Mouse (Mus musculus) hindbrain, embryonic 14.5 days (tissue): ENCODE measurements around the gene Ces1e. TPM values are rescaled to one million over a fixed set of nuclear protein-coding genes. Genes with fewer than 3 reads are reported as not detected.

ENCODE experiments used
- ATAC-seq: fragments of 200-750 bp; cut with Nextera tagmentation; 2 replicates; pipeline ENCODE4 v1.8.0; 2017; ENCODE audit warnings: moderate number of reproducible peaks, mild to moderate bottlenecking, moderate TSS enrichment, moderate library complexity; ENCODE audit not compliant: low FRiP score
- DNase-seq: peaks from one replicate; pipeline ENCODE4 v3.0.0-alpha.2; 2015; ENCODE audit warnings: low spot score
- H3K27ac ChIP-seq: fragments of 300-500 bp; sonication (generic); 2 replicates; pipeline ENCODE4 v1.5.1; 2014; ENCODE audit warnings: mild to moderate bottlenecking, moderate library complexity
- H3K27me3 ChIP-seq: fragments of 300-500 bp; sonication (generic); 2 replicates; pipeline ENCODE4 v1.6.1; 2014; ENCODE audit warnings: mild to moderate bottlenecking, low read length, mixed read lengths; ENCODE audit not compliant: control insufficient read depth, insufficient read depth
- H3K36me3 ChIP-seq: fragments of 300-500 bp; sonication (generic); replicated peaks from 2 replicates; pipeline ENCODE4 v1.6.1; 2014; ENCODE audit not compliant: control insufficient read depth, insufficient read depth
- H3K4me1 ChIP-seq: fragments of 300-500 bp; sonication (generic); replicated peaks from 2 replicates; pipeline ENCODE4 v1.6.1; 2014; ENCODE audit warnings: antibody characterized with exemption, low read length, mixed read lengths; ENCODE audit not compliant: control insufficient read depth, insufficient read depth
- H3K4me2 ChIP-seq: fragments of 300-500 bp; sonication (generic); replicated peaks from 2 replicates; pipeline ENCODE4 v1.6.1; 2014; ENCODE audit warnings: mild to moderate bottlenecking, moderate library complexity
- H3K4me3 ChIP-seq: fragments of 300-500 bp; sonication (generic); replicated peaks from 2 replicates; pipeline ENCODE4 v1.5.1; 2014; ENCODE audit warnings: mild to moderate bottlenecking, low read length
- H3K9ac ChIP-seq: fragments of 300-500 bp; sonication (generic); 2 replicates; pipeline ENCODE4 v1.6.1; 2014
- H3K9me3 ChIP-seq: fragments of 300-500 bp; sonication (generic); 2 replicates; pipeline ENCODE4 v1.6.1; 2016; ENCODE audit warnings: low read length; ENCODE audit not compliant: control insufficient read depth
- WGBS: fragments of 180-500 bp; shearing (Covaris S2); extraction: QIAGEN DNeasy Blood & Tissue Kit; methylation state at CpG from one replicate; pipeline ENCODE4 v1.1.7; 2014; 5-methylcytosine and 5-hydroxymethylcytosine counted together
- polyA plus RNA-seq: library from polyadenylated mRNA; unstranded; fragments of >200 nt; fragmentation: Nextera tagmentation; extraction: Ambion mirVana; gene quantifications from 2 replicates; pipeline ENCODE4 v1.2.1, GENCODE M21; 2014

The Ces1e gene
- not detected in 2 replicates for polyA plus RNA-seq

DNA sequence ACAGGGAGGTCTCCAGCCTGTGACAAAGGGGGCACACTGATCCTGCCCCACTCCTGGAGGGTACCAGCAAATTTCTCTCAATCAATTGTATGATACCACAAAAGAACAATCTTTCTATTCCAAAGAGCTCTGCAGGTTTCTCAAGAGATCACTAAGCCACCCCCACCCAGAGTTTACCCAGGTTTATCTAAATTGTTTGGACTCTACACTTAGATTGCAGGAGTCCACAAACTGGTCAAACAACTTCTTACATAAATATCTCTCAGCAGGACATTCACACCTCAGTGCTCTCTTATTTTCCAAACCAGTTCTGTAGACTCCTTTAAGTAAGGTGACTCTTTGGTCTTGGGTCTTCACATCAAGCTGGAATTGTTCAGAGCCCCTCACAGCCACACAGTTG, at the start of gene Ces1e:
Gene Ces1e, minus strand, starts transcription at position 174 of the 400 bp plus-strand sequence.
- H3K4me3 ChIP-seq: no peak within 1 kb of the TSS
- H3K4me2 ChIP-seq: no peak within 1 kb of the TSS
- ATAC-seq: no peak
- DNase-seq: no peak
- no peaks in the 10 kb centered on the region for H3K9me3 ChIP-seq
- H3K4me1 ChIP-seq: no peaks in the 10 kb centered on the region
- H3K9ac ChIP-seq: no peak within 1 kb of the TSS
- H3K36me3 ChIP-seq: no peaks in the 10 kb centered on the region
- no peak within 1 kb of the TSS for H3K27ac ChIP-seq
- no peaks in the 10 kb centered on the region for H3K27me3 ChIP-seq

DNA sequence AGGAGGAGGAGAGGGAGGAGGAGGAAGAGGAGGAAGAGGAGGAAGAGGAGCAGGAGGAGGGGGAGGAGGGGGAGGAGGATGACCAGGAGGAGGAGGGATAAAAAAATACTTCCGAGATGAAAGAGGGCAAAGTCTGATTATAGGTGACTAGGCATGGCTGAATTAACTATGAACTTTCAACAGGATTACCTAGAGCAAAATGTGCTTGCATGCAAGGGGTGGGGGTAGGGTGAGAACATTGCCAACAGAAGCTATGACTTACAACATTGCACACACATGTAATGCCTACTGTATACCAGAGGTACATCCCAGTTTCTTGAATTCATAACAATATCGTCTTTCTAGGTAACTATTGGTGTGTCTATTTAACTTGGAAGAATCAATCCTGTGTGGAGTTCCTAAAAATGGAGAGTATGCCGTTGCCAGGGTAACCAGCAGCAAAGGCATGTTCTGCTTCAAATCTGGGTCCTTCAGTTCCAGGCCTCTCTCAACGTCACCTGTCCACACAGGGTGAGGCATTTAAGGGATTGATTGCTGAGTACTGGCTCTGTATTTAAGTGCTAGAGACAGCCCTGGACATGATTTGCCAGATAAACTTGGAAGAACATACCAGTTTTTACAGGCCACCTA, 48.9 kb upstream of the Ces1e start:
- Histone ChIP-seq H3K4me3 (no peak overlapping the region), H3K27me3 (no peaks in the 10 kb centered on the region), H3K4me1 (no peaks in the 10 kb centered on the region), H3K4me2 (no peak overlapping the region), H3K9me3 (no peaks in the 10 kb centered on the region), H3K27ac (no peak overlapping the region), H3K9ac (no peak overlapping the region), H3K36me3 (no peaks in the 10 kb centered on the region)
- ATAC-seq: no peak
- DNase-seq: no peak
- 77% methylated on average over 4 of the region's 4 CpGs for WGBS

DNA sequence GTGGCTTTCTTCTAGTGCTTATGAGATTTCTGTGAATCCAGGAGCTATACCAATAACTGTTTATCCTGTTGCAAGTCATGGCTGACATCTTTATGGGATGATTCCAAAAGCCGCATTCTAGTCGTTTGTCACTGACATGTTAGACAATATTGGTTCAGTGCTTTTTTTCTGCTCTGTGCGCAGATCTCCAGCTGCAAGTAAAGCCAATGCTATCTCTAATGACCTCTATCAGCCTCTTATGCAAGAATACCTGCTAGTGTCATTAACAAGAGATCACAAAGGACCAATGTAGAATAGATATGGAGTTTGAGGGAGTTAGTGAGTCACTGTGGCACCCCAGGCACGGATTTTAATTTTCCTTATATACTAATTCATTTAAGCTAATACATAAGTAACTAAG, 45.2 kb upstream of the Ces1e start:
- H3K4me3 ChIP-seq: no peak overlapping the region
- no peak overlapping the region for H3K27ac ChIP-seq
- H3K36me3 ChIP-seq: no peaks in the 10 kb centered on the region
- ATAC-seq (no peak), DNase-seq (no peak)
- H3K4me2 ChIP-seq: no peak overlapping the region
- H3K9me3 ChIP-seq: no peaks in the 10 kb centered on the region
- 80% methylated on average over 4 of the region's 4 CpGs for WGBS
- H3K27me3 ChIP-seq: no peaks in the 10 kb centered on the region
- no peaks in the 10 kb centered on the region for H3K4me1 ChIP-seq
- H3K9ac ChIP-seq: no peak overlapping the region

DNA sequence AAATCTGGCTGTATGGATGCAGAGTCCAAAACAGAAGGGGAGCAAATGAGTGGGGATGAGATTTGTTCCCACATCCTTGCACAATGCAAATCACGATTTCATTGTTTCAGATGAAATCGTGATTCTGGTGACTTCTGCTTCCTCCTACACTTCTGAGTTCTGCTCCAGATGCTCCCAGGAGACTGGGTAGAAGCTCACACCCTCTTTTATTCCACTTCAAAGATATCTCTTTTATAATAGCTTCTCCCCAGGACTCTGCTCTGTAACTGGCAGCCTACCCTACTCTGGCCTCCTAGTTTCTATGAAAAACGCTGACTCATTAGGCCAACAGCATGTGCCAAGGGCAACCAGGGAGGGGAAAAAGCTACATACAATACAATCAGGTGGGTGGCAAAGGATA, 43.9 kb upstream of the Ces1e start:
- no peak for ATAC-seq
- 84% methylated on average over 3 of the region's 3 CpGs for WGBS
- H3K4me1 ChIP-seq: no peaks in the 10 kb centered on the region
- no peaks in the 10 kb centered on the region for H3K9me3 ChIP-seq
- no peak overlapping the region for H3K4me3 ChIP-seq
- no peak overlapping the region for H3K9ac ChIP-seq
- H3K27ac ChIP-seq: no peak overlapping the region
- H3K27me3 ChIP-seq: no peaks in the 10 kb centered on the region
- H3K36me3 ChIP-seq: no peaks in the 10 kb centered on the region
- DNase-seq: no peak
- H3K4me2 ChIP-seq: no peak overlapping the region

DNA sequence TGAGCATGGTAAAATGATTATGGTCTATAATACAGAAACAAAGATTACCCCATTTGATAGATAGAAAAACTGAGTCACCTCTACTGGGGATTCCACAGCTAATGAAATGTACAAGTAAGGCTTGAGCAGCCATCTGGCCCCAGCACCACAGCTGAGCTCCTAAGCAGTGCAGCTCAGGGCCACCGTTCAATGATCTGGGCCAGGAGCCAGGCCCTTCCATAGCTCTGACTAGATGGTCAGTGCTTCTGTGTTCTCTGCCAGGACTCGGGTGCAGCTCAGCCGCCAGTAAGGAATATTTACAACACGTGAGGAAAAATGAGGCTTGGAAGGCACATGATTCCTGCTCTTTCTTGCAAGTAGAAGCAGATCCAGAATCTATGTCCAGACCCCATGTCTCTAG, 43.3 kb upstream of the Ces1e start:
- no peak for DNase-seq
- no peak overlapping the region for H3K4me2 ChIP-seq
- no peaks in the 10 kb centered on the region for H3K9me3 ChIP-seq
- H3K27ac ChIP-seq: no peak overlapping the region
- WGBS: 80% methylated on average over 4 of the region's 4 CpGs
- no peak overlapping the region for H3K4me3 ChIP-seq
- no peaks in the 10 kb centered on the region for H3K27me3 ChIP-seq
- no peaks in the 10 kb centered on the region for H3K4me1 ChIP-seq
- no peak overlapping the region for H3K9ac ChIP-seq
- no peak for ATAC-seq
- no peaks in the 10 kb centered on the region for H3K36me3 ChIP-seq

DNA sequence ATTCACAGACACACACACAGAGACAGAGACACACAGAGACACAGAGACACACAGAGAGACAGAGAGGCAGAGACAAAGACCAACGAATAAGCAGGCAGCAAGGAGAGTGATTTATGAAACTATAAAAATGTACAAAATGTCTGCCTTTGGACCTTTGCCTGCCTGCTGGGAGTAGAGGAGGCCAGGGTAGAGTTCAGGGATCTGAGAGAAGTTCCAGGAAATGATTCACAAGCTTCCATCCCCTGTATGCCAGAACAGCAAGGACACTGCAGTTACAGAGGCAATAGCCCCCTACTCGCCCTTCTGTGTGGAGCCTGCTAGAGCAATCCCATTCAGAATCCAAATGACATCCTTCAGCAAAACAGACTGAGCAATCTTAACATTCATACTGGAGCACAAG, 32.0 kb upstream of the Ces1e start:
- Histone ChIP-seq H3K4me1 (no peaks in the 10 kb centered on the region), H3K9ac (no peak overlapping the region), H3K9me3 (no peaks in the 10 kb centered on the region), H3K4me2 (no peak overlapping the region), H3K27me3 (no peaks in the 10 kb centered on the region), H3K36me3 (no peaks in the 10 kb centered on the region), H3K27ac (no peak overlapping the region), H3K4me3 (no peak overlapping the region)
- ATAC-seq: no peak
- DNase-seq: no peak
- 73% methylated on average over 2 of the region's 2 CpGs for WGBS

DNA sequence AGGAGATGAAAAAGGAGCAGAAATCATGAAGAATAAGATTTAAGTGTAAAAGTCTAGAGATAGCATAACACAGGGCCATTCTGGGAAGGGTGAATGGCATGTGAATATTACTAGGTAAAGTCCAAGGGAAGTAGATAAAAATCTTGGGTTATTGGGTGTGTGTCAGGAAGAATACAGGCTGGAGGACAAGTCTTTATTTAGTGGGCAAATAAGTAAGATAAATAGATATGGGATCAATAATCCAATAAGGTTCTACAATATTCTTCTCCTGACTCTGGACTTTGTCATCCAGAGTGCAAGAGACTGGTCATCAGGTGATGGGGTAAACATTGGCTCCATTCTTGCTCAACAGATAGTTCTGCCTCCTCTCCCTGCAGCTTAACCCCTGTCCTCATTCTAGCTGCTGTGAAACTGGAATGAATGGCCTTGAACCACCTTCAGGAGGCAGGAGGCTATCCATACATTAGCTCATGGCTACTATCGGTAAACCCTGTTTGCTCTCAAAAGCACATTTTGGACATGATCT, 23.0 kb upstream of the Ces1e start:
- WGBS: 97% methylated on average over 1 of the region's 1 CpGs
- Histone ChIP-seq H3K9me3 (no peaks in the 10 kb centered on the region), H3K27ac (no peak overlapping the region), H3K4me2 (no peak overlapping the region), H3K9ac (no peak overlapping the region), H3K27me3 (no peaks in the 10 kb centered on the region), H3K4me1 (no peaks in the 10 kb centered on the region), H3K4me3 (no peak overlapping the region), H3K36me3 (no peaks in the 10 kb centered on the region)
- no peak for DNase-seq
- ATAC-seq: no peak

DNA sequence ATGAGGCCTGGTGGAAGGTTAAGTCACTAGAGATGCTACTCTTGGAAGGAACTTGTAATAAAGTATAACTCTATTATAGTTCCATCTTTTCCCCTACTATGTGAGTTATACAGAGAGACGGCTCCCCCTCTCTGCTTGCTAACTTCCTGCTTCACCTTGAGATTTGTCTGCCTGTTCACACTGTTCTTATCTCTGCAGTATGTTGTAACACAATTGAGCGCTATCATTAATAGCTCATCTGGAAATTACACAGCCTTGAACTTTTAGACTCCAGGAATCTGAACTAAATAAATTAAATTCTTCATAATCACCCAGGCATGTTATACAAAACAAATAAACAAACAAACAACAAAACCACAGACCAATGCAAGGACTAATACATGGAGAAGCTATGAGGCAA, 16.6 kb upstream of the Ces1e start:
- Histone ChIP-seq H3K27me3 (no peaks in the 10 kb centered on the region), H3K9me3 (no peaks in the 10 kb centered on the region), H3K36me3 (no peaks in the 10 kb centered on the region), H3K4me1 (no peaks in the 10 kb centered on the region), H3K4me2 (no peak overlapping the region), H3K9ac (no peak overlapping the region), H3K27ac (no peak overlapping the region), H3K4me3 (no peak overlapping the region)
- ATAC-seq (no peak), DNase-seq (no peak)
- 97% methylated on average over 2 of the region's 2 CpGs for WGBS

DNA sequence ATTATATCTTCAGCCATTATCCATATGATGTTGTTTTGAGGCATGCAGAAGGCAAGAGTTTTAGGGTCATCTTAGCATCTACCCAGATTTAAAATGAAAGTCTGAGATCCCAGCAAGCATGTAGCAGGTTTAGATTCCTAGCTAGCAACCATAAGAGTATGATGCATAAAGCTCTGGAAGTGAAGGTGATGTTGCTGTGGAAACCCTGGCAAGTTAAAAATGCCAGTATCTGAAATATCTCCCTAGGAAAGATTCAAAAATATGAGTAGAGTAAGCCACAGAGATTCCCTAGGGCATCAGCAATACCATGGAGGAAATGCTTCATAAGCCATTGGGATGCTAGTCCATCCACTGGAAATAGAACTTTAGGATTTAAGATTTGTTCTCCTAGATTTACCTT, 10.5 kb upstream of the Ces1e start:
- Histone ChIP-seq H3K9ac (no peak overlapping the region), H3K4me2 (no peak overlapping the region), H3K9me3 (no peaks in the 10 kb centered on the region), H3K4me3 (no peak overlapping the region), H3K36me3 (no peaks in the 10 kb centered on the region), H3K27me3 (no peaks in the 10 kb centered on the region), H3K27ac (no peak overlapping the region), H3K4me1 (no peaks in the 10 kb centered on the region)
- DNase-seq (no peak), ATAC-seq (no peak)

DNA sequence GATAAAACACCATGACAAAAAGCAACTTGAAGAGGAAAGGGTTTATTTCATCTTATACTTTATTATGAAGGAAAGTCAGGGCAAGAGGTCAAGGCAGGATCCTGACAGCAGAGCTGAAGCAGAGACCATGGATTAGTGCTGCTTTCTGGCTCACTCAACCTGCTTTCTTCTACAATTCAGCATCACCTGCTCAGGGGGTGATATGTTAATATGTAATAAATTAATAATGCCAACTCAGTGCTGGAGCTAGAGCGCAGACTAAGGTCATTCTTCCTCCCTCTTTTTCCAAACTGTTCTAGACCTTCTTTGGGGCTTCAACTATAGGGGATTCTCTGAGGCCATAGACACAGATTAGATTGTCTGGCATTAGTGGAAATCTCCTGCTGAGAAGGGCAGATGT, 6.3 kb upstream of the Ces1e start:
- Histone ChIP-seq H3K36me3 (no peaks in the 10 kb centered on the region), H3K27me3 (no peaks in the 10 kb centered on the region), H3K9me3 (no peaks in the 10 kb centered on the region), H3K27ac (no peak overlapping the region), H3K9ac (no peak overlapping the region), H3K4me1 (no peaks in the 10 kb centered on the region), H3K4me2 (no peak overlapping the region), H3K4me3 (no peak overlapping the region)
- ATAC-seq (no peak), DNase-seq (no peak)
- 100% methylated on average over 1 of the region's 1 CpGs for WGBS
